Mouse (Mus musculus): ENCODE measurements around the gene Tnnt1.

- TF ChIP-seq POLR2A (IDR thresholded peaks at IDR 0.05; ENCODE audit: insufficient read length, low read depth) (no peak), MYOG (IDR thresholded peaks at IDR 0.05; ENCODE audit: control insufficient read depth in 1 of 3, insufficient read depth in 1 of 3, insufficient read length in 2 of 3, low read depth in 2 of 3) (no peak), REST (IDR thresholded peaks at IDR 0.05; ENCODE audit: insufficient read depth, insufficient read length) (no peak), MYOD1 (IDR thresholded peaks at IDR 0.05; ENCODE audit: control insufficient read depth in 1 of 3, insufficient read length in 2 of 3, low read depth in 2 of 3) (no peak)
Observed at GRCm38 (mm10) chr7:4493991-4494390, 22.2 kb downstream of the Tnnt1 start.

Measured in myocyte (in vitro differentiated cells).